Mouse (Mus musculus): ENCODE measurements around the gene Tmpo.

GRCm38 (mm10) chr10:91171041-91171440, 10.1 kb downstream of the Tmpo start:
- TF ChIP-seq POLR2A (IDR thresholded peaks at IDR 0.05; ENCODE audit: low read depth, low read length) (no peak), CTCF (conservative IDR thresholded peaks at IDR 0.05; ENCODE audit: insufficient read depth, insufficient read length, low read depth, low read length) (no peak)

Data from kidney, adult 2 months (tissue).